Mouse (Mus musculus) limb, embryonic 14.5 days (tissue): ENCODE results near the gene Fbxw11. TPM values are rescaled to one million over a fixed set of nuclear protein-coding genes. Genes with fewer than 3 reads are reported as not detected.

Experiments
- ATAC-seq: fragments of 200-750 bp; cut with Nextera tagmentation; 2 replicates; pipeline ENCODE4 v1.8.0; 2017; ENCODE audit warnings: low read depth, moderate number of reproducible peaks, moderate TSS enrichment; ENCODE audit not compliant: low FRiP score
- DNase-seq: peaks from one replicate; pipeline ENCODE4 v3.0.0-alpha.2; 2015; ENCODE audit warnings: low spot score
- H3K27ac ChIP-seq: fragments of 300-500 bp; sonication (generic); replicated peaks from 2 replicates; pipeline ENCODE4 v1.5.1; 2014; ENCODE audit warnings: low read depth, mild to moderate bottlenecking, low read length, moderate library complexity, mixed read lengths
- H3K27me3 ChIP-seq: fragments of 300-500 bp; sonication (generic); 2 replicates; pipeline ENCODE4 v1.6.1; 2014; ENCODE audit warnings: low read length, mixed read lengths; ENCODE audit not compliant: control insufficient read depth, insufficient read depth
- H3K36me3 ChIP-seq: fragments of 300-500 bp; sonication (generic); 2 replicates; pipeline ENCODE4 v1.6.1; 2014; ENCODE audit warnings: mild to moderate bottlenecking, low read length, moderate library complexity, mixed read lengths; ENCODE audit not compliant: control insufficient read depth, insufficient read depth
- H3K4me1 ChIP-seq: fragments of 300-500 bp; sonication (generic); 2 replicates; pipeline ENCODE4 v1.6.1; 2014; ENCODE audit warnings: antibody characterized with exemption, low read length, mixed read lengths; ENCODE audit not compliant: control insufficient read depth, insufficient read depth
- H3K4me2 ChIP-seq: fragments of 300-500 bp; sonication (generic); replicated peaks from 2 replicates; pipeline ENCODE4 v1.6.1; 2014; ENCODE audit warnings: low read depth, mild to moderate bottlenecking, low read length, moderate library complexity; ENCODE audit not compliant: severe bottlenecking
- H3K4me3 ChIP-seq: fragments of 300-500 bp; sonication (generic); replicated peaks from 2 replicates; pipeline ENCODE4 v1.5.1; 2014; ENCODE audit warnings: low read length
- H3K9ac ChIP-seq: fragments of 300-500 bp; sonication (generic); 2 replicates; pipeline ENCODE4 v1.6.1; 2014; ENCODE audit warnings: mild to moderate bottlenecking, low read depth, low read length, moderate library complexity; ENCODE audit not compliant: severe bottlenecking
- H3K9me3 ChIP-seq: fragments of 300-500 bp; sonication (generic); 2 replicates; pipeline ENCODE4 v1.6.1; 2016; ENCODE audit warnings: low read length; ENCODE audit not compliant: control insufficient read depth
- POLR2A ChIP-seq: fragments of 200-500 bp; IDR thresholded peaks from 2 replicates; pipeline ENCODE4 v1.8.0; 2012; ENCODE audit warnings: inconsistent platforms, mild to moderate bottlenecking, moderate library complexity, borderline replicate concordance; ENCODE audit not compliant: insufficient read depth, insufficient read length; ENCODE audit errors: extremely low read depth
- WGBS: fragments of 180-500 bp; shearing (Covaris S2); extraction: QIAGEN DNeasy Blood & Tissue Kit; methylation state at CpG from one replicate; pipeline ENCODE4 v1.1.7; 2014; 5-methylcytosine and 5-hydroxymethylcytosine counted together
- polyA plus RNA-seq, 2 experiments: library from polyadenylated mRNA; depleted of rRNA in 1 of 2; stranded (reverse) in 1 of 2; unstranded in 1 of 2; fragments of >200 nt; fragmentation: Nextera tagmentation in 1 of 2; extraction: Ambion mirVana in 1 of 2; gene quantifications; 2 replicates each; pipeline versions ENCODE4 v1.2.1 to v1.2.3; 2012 to 2014

The Fbxw11 gene
- polyA plus RNA-seq, 2 experiments, result 56.1 to 63.2 TPM

- Histone ChIP-seq H3K4me2 (no peak overlapping the region), H3K36me3 (no peaks in the 10 kb centered on the region), H3K27me3 (no peaks in the 10 kb centered on the region), H3K4me3 (no peak overlapping the region), H3K27ac (no peak overlapping the region), H3K9me3 (no peaks in the 10 kb centered on the region), H3K4me1 (peaks cover 2% of the 10 kb centered on the region; the same call in 1 of the 2 replicates), H3K9ac (no peak overlapping the region)
- ATAC-seq, result no peak
- 72% methylated on average over 3 of the region's 3 CpGs for WGBS
- TF ChIP-seq POLR2A, result no peak
- DNase-seq, result no peak
Observed at GRCm38 (mm10) chr11:32633542-32633941, 9.0 kb upstream of the Fbxw11 start.

- Histone ChIP-seq H3K36me3 (no peaks in the 10 kb centered on the region), H3K27me3 (no peaks in the 10 kb centered on the region), H3K4me2 (no peak overlapping the region), H3K9ac (no peak overlapping the region), H3K4me1 (peaks cover 7% of the 10 kb centered on the region; the same call in 1 of the 2 replicates), H3K4me3 (no peak overlapping the region), H3K27ac (no peak overlapping the region), H3K9me3 (no peaks in the 10 kb centered on the region)
- TF ChIP-seq POLR2A, result no peak
- ATAC-seq (no peak), DNase-seq (no peak)
- 92% methylated on average over 2 of the region's 2 CpGs for WGBS
Observed at GRCm38 (mm10) chr11:32634143-32634542, 8.4 kb upstream of the Fbxw11 start.

- 74% methylated on average over 2 of the region's 2 CpGs for WGBS
- H3K4me1 ChIP-seq, result peaks cover 9% of the 10 kb centered on the region; the same call in 1 of the 2 replicates
- no peak overlapping the region for H3K9ac ChIP-seq
- TF ChIP-seq POLR2A, result no peak
- H3K27ac ChIP-seq, result no peak overlapping the region
- no peak overlapping the region for H3K4me3 ChIP-seq
- DNase-seq (no peak), ATAC-seq (no peak)
- H3K9me3 ChIP-seq, result no peaks in the 10 kb centered on the region
- H3K4me2 ChIP-seq, result no peak overlapping the region
- no peaks in the 10 kb centered on the region for H3K36me3 ChIP-seq
- no peaks in the 10 kb centered on the region for H3K27me3 ChIP-seq
Observed at GRCm38 (mm10) chr11:32634842-32635241, 7.7 kb upstream of the Fbxw11 start.

GRCm38 (mm10) chr11:32636275-32636674, 6.2 kb upstream of the Fbxw11 start:
- TF ChIP-seq POLR2A, result no peak
- ATAC-seq (no peak), DNase-seq (no peak)
- no peak overlapping the region for H3K4me3 ChIP-seq
- no peaks in the 10 kb centered on the region for H3K36me3 ChIP-seq
- H3K27ac ChIP-seq, result no peak overlapping the region
- H3K4me2 ChIP-seq, result no peak overlapping the region
- H3K27me3 ChIP-seq, result no peaks in the 10 kb centered on the region
- H3K9me3 ChIP-seq, result no peaks in the 10 kb centered on the region
- peaks cover 9% of the 10 kb centered on the region; the same call in 1 of the 2 replicates for H3K4me1 ChIP-seq
- H3K9ac ChIP-seq, result no peak overlapping the region
- WGBS, result 88% methylated on average over 4 of the region's 4 CpGs

GRCm38 (mm10) chr11:32638521-32639255, 3.8 kb upstream of the Fbxw11 start:
- H3K27me3 ChIP-seq, result no peaks in the 10 kb centered on the region
- no peaks in the 10 kb centered on the region for H3K9me3 ChIP-seq
- H3K4me3 ChIP-seq, result no peak overlapping the region
- H3K4me2 ChIP-seq, result no peak overlapping the region
- no peak for TF ChIP-seq POLR2A
- no peaks in the 10 kb centered on the region for H3K36me3 ChIP-seq
- DNase-seq (no peak), ATAC-seq (no peak)
- 48% methylated on average over 8 of the region's 8 CpGs for WGBS
- H3K9ac ChIP-seq, result no peak overlapping the region
- peaks cover 15% of the 10 kb centered on the region; the same call in 1 of the 2 replicates for H3K4me1 ChIP-seq
- H3K27ac ChIP-seq, result no peak overlapping the region
